Mouse (Mus musculus) hindbrain, embryonic 12.5 days (tissue): ENCODE measurements at regions not wholly inside any gene's neighbourhood (a gene's known extent, or its start where the extent isn't known, plus 50 kb on each side); places are given as distances from the start of the nearest gene placed in this dataset.

ENCODE experiments used
- ATAC-seq: fragments of 200-750 bp; cut with Nextera tagmentation; 2 replicates; pipeline ENCODE4 v1.8.0; 2017; ENCODE audit warnings: moderate TSS enrichment; ENCODE audit not compliant: low FRiP score
- H3K27ac ChIP-seq: fragments of 300-500 bp; sonication (generic); 2 replicates; pipeline ENCODE4 v1.5.1; 2016; ENCODE audit warnings: mild to moderate bottlenecking
- H3K27me3 ChIP-seq: fragments of 300-500 bp; sonication (generic); 2 replicates; pipeline ENCODE4 v1.6.1; 2016; ENCODE audit warnings: mild to moderate bottlenecking
- H3K36me3 ChIP-seq: fragments of 300-500 bp; sonication (generic); 2 replicates; pipeline ENCODE4 v1.6.1; 2016; ENCODE audit warnings: mild to moderate bottlenecking
- H3K4me1 ChIP-seq: fragments of 300-500 bp; sonication (generic); 2 replicates; pipeline ENCODE4 v1.6.1; 2016
- H3K4me2 ChIP-seq: fragments of 300-500 bp; sonication (generic); replicated peaks from 2 replicates; pipeline ENCODE4 v1.6.1; 2016; ENCODE audit warnings: mild to moderate bottlenecking
- H3K4me3 ChIP-seq: fragments of 300-500 bp; sonication (generic); 2 replicates; pipeline ENCODE4 v1.5.1; 2016; ENCODE audit warnings: mild to moderate bottlenecking
- H3K9ac ChIP-seq: fragments of 300-500 bp; sonication (generic); 2 replicates; pipeline ENCODE4 v1.6.1; 2016; ENCODE audit warnings: mild to moderate bottlenecking, moderate library complexity
- H3K9me3 ChIP-seq: fragments of 300-500 bp; sonication (generic); replicated peaks from 2 replicates; pipeline ENCODE4 v1.6.1; 2016; ENCODE audit warnings: mild to moderate bottlenecking
- WGBS: fragments of 180-500 bp; shearing (Covaris S2); methylation state at CpG from one replicate; pipeline ENCODE4 v1.1.7; 2016; 5-methylcytosine and 5-hydroxymethylcytosine counted together

DNA sequence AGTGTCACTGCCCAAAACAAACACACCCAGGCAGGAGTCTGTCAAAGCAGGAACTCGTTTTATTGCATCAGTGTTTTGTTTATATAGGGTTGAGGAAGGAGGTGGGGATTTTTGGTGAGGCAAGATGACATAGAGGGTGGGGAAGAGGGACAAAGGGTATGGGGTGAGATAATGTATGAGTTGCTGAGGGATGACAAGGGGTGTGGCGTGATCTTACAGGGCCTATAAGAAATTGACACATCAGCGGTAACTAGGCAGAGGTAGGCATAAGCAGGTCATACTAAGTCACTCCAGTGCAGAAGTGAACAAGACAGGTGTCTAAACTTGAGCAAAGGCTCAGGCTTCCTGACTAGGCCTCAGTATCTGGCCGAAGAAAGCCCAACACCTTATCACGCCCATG is 2841.0 kb upstream of the 5930422O12Rik start:
- no peaks in the 10 kb centered on the region for H3K27me3 ChIP-seq
- H3K4me3 ChIP-seq: no peak overlapping the region
- H3K9ac ChIP-seq: no peak overlapping the region
- WGBS: 79% methylated on average over 5 of the region's 5 CpGs
- no peak for ATAC-seq
- no peaks in the 10 kb centered on the region for H3K9me3 ChIP-seq
- H3K4me1 ChIP-seq: no peaks in the 10 kb centered on the region
- H3K4me2 ChIP-seq: no peak overlapping the region
- H3K36me3 ChIP-seq: no peaks in the 10 kb centered on the region
- no peak overlapping the region for H3K27ac ChIP-seq

DNA sequence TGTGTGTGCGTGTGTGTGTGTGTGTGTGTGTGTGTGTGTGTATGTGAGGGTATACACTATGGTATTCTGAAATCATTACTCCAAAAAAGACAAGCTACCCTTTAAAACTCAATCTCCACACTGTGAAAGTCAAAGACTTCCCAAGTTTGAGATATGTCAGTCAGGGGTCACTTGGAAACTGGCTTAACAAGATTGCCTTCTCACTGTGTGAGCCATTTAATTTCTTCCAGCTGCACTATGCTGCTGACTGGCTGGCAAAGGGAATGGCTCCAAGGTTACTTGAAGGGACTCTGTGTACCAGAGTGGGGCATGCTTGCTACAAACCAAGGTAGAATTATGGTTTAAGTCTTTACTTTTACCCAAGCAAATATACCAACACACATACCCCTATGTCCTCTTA is 2826.1 kb upstream of the 5930422O12Rik start:
- H3K9me3 ChIP-seq: no peaks in the 10 kb centered on the region
- H3K4me3 ChIP-seq: no peak overlapping the region
- no peaks in the 10 kb centered on the region for H3K4me1 ChIP-seq
- no CpG with 5 or more reads among the region's 1 CpGs for WGBS
- no peak overlapping the region for H3K27ac ChIP-seq
- H3K4me2 ChIP-seq: no peak overlapping the region
- H3K27me3 ChIP-seq: no peaks in the 10 kb centered on the region
- H3K9ac ChIP-seq: no peak overlapping the region
- no peak for ATAC-seq
- H3K36me3 ChIP-seq: no peaks in the 10 kb centered on the region

DNA sequence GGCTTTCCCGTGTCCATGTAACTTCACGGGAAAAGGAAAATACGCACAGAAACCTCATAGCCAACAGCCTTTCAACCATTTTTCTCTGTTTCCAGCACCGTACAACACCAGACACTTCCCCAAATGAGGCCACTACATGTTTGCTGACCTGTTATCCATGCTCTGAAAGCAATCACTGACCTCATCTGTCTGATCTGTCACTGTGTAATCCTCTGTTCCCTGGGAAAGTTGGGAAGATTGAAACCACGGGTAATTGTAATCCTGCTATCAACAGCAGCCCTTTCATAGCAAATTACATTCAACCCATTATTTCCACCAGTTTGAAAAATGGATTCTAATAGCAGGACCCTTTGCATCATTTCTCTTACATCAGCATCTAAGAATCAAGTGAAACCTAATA is 2798.2 kb upstream of the 5930422O12Rik start:
- no peak for ATAC-seq
- whole genome bisulfite sequencing: 42% methylated on average over 5 of the region's 5 CpGs
- no peak overlapping the region for H3K9ac ChIP-seq
- H3K27me3 ChIP-seq: no peaks in the 10 kb centered on the region
- no peak overlapping the region for H3K4me3 ChIP-seq
- H3K4me1 ChIP-seq: no peaks in the 10 kb centered on the region
- no peak overlapping the region for H3K27ac ChIP-seq
- no peaks in the 10 kb centered on the region for H3K9me3 ChIP-seq
- H3K4me2 ChIP-seq: no peak overlapping the region
- no peaks in the 10 kb centered on the region for H3K36me3 ChIP-seq

DNA sequence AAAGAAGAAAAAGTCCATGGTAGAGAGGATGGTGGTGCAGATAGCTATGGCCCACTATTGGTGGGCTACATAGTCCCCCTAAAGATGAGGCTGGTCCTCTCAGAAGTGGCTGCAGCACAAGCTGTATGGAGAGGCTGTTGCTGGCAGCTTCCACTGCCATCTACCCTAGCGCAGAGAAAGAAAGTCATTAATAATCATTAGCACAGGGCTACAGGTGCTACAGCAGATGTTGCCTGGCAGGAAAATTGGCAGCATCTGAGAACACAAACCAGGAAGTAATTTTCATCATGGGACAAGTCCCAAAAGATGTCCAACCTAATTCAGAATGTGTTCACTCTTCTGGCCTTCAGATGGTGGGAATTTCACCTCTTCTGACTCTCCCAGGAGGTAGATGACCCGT is 2791.7 kb upstream of the 5930422O12Rik start:
- no peak overlapping the region for H3K9ac ChIP-seq
- no peaks in the 10 kb centered on the region for H3K27me3 ChIP-seq
- no peak overlapping the region for H3K4me3 ChIP-seq
- H3K9me3 ChIP-seq: no peaks in the 10 kb centered on the region
- no peaks in the 10 kb centered on the region for H3K36me3 ChIP-seq
- H3K4me2 ChIP-seq: no peak overlapping the region
- ATAC-seq: no peak
- H3K27ac ChIP-seq: no peak overlapping the region
- no peaks in the 10 kb centered on the region for H3K4me1 ChIP-seq
- 76% methylated on average over 2 of the region's 2 CpGs for WGBS

DNA sequence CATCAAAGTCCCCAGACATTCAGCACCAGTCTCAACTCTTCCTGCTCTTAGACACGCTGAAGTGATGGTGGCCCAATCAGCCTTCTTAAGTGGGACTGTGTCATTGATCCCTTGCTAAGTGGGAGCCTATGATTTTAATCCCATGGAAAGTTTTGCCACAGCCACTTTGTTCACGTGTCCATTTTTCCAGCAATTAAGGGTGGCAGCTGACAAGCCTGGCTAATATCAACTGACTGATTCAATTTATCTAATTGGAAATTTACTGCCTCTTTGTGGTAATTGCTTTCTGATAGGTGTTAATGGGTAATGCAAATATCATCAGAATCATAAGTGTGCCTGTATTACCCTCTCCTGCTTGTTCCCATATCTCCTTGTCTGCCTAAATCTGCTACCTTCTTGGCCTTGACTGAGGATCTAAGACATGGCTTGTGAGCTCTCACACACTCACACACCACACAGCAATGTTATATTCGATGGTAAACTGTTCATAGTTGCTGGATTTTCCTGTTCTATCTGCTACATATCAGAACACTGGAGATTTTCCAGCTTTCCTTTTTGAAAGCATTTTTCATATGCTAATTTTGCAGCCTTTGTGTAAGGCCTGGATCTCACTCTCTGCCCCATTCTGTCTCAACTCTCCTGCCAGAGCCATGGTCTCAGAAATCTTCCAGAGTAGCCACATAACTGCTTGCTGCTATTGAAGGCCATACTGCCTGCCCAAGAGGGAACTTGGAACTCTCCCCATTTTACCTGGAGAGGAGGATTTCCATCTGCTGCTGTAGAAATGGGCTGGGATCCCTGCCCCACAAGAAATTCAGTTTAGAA is 2785.4 kb upstream of the 5930422O12Rik start:
- ATAC-seq: 0 out of 2 replicates have a peak, but pooled peaks have one; percentile 61
- H3K27me3 ChIP-seq: no peaks in the 10 kb centered on the region
- 0 out of 2 replicates have a peak overlapping the region, but pooled peaks have one; percentile 23 for H3K27ac ChIP-seq
- H3K4me2 ChIP-seq: no peak overlapping the region
- no peak overlapping the region for H3K9ac ChIP-seq
- no peaks in the 10 kb centered on the region for H3K36me3 ChIP-seq
- no peak overlapping the region for H3K4me3 ChIP-seq
- H3K4me1 ChIP-seq: peaks cover 3% of the 10 kb centered on the region; the same call in 1 of the 2 replicates
- no peaks in the 10 kb centered on the region for H3K9me3 ChIP-seq
- 64% methylated on average over 3 of the region's 3 CpGs for WGBS

DNA sequence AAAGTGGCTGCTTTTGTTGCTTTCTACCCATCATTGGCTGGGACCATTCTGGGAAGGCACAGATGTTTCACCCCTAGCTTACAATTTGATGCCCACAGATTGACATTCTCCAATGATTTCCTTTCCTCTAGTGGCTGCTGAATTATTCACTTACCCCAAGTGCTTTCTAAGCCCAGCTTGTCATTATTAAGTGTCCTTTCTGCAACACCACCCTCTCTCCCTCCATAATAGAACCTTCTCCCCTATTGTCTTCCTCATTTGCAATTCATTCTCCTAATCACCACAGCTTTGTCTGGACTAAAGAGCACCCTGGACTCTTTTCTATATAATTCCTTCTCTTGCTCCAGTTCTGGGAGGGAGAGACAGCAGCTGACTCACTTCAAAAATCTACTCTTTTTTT is 2780.0 kb upstream of the 5930422O12Rik start:
- peak overlapping the region; percentile 50 for H3K27ac ChIP-seq
- H3K4me2 ChIP-seq: no peak overlapping the region
- no peak overlapping the region for H3K4me3 ChIP-seq
- H3K9me3 ChIP-seq: no peaks in the 10 kb centered on the region
- ATAC-seq: peak; percentile 93
- no peaks in the 10 kb centered on the region for H3K27me3 ChIP-seq
- H3K9ac ChIP-seq: no peak overlapping the region
- H3K4me1 ChIP-seq: 0 out of 2 replicates have a peak, but pooled peaks cover 4% of the 10 kb centered on the region
- no peaks in the 10 kb centered on the region for H3K36me3 ChIP-seq

DNA sequence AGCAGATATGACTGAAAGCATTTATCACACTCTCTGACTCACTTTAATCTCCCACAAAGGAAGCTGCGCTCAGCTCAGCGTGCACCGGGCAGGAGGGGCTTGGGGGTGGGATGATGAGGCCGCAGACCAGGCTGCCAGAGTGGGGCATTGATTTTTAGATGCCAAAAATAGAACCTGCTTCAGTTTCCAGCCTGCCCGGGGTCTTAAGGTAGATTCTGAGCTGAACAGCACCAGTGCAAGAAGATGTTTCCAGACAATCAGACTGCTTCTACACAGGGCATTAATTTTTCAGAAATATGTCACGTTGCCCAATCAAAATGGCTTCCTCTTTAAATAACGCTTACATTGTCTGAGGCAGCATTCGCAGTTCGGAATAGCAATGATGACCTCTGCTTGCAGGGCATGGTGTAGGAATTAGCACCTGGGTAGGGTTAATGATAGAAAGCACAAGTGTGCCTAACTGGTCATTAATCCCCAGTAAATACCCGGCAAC is 2772.7 kb upstream of the 5930422O12Rik start:
- no peaks in the 10 kb centered on the region for H3K9me3 ChIP-seq
- WGBS: 55% methylated on average over 10 of the region's 10 CpGs
- H3K27me3 ChIP-seq: no peaks in the 10 kb centered on the region
- no peak overlapping the region for H3K9ac ChIP-seq
- ATAC-seq: peak; percentile 60; the same call in 1 of the 2 replicates
- no peak overlapping the region for H3K4me3 ChIP-seq
- H3K27ac ChIP-seq: peak overlapping the region; percentile 64
- peaks cover 7% of the 10 kb centered on the region for H3K4me1 ChIP-seq
- H3K36me3 ChIP-seq: no peaks in the 10 kb centered on the region
- no peak overlapping the region for H3K4me2 ChIP-seq

DNA sequence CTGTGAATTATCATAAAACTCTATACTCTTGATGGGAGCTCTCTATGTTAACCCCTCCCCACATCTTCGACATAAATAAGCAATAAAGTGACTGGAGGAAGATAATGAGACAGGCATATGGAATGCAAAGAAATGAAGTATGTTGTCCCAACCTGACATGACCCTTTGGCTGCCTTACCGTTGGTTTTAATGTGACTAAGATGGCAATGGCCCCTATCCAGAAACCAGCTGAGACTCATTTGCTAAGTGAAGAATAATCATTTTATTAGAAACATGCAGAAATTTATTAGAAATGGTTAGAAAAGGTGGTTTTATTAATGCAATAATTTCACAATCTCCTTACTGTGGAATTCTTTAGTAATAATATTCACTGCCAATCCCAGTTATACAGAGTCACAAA is 2767.2 kb upstream of the 5930422O12Rik start:
- no peak overlapping the region for H3K4me3 ChIP-seq
- H3K27ac ChIP-seq: no peak overlapping the region
- H3K4me2 ChIP-seq: no peak overlapping the region
- no peaks in the 10 kb centered on the region for H3K4me1 ChIP-seq
- no peak overlapping the region for H3K9ac ChIP-seq
- 82% methylated on average over 2 of the region's 2 CpGs for WGBS
- H3K9me3 ChIP-seq: no peaks in the 10 kb centered on the region
- no peak for ATAC-seq
- H3K36me3 ChIP-seq: no peaks in the 10 kb centered on the region
- no peaks in the 10 kb centered on the region for H3K27me3 ChIP-seq

DNA sequence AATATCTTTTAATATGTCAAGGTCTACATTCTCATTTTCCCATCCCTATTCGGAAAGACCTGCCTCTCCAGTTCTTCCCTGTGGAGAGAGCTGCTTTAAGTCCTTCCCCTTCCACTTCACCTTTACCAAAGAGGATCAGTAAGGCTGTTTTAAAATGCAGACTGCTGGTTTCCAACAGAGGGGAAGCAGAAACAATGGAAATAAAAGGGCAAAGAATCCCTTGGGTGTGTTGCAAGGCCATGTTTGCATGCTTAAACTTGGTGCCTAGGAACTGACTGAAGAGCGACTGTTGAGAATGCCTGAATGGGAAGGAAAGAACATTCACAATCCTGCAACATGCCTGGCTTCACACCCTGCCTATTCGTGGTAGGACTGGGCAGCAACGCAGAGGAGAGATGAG is 2759.1 kb upstream of the 5930422O12Rik start:
- 41% methylated on average over 4 of the region's 4 CpGs for WGBS
- no peak overlapping the region for H3K4me2 ChIP-seq
- H3K36me3 ChIP-seq: no peaks in the 10 kb centered on the region
- H3K27me3 ChIP-seq: no peaks in the 10 kb centered on the region
- H3K27ac ChIP-seq: no peak overlapping the region
- H3K9me3 ChIP-seq: no peaks in the 10 kb centered on the region
- peaks cover 4% of the 10 kb centered on the region for H3K4me1 ChIP-seq
- H3K9ac ChIP-seq: no peak overlapping the region
- no peak for ATAC-seq
- H3K4me3 ChIP-seq: no peak overlapping the region

DNA sequence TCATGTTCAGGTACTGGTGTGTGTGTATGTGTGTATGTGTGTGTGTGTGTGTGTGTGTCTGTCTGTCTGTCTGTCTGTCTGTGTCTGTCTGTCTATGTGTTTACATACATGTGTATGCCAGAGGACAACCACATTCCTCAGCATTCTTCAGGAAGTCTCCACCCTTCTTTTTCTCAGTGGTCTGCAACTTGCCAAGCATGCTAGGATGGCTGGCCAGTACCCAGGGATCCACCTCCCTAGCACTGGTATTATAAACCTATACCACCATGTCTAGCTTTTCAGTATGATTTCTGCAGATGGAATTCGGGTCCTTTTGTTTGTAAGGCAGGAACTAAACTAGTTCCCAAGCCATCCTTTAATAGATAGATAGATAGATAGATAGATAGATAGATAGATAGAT is 2751.1 kb upstream of the 5930422O12Rik start:
- Histone ChIP-seq H3K27me3 (no peaks in the 10 kb centered on the region), H3K4me1 (no peaks in the 10 kb centered on the region), H3K27ac (no peak overlapping the region), H3K36me3 (no peaks in the 10 kb centered on the region), H3K4me3 (no peak overlapping the region), H3K9me3 (no peaks in the 10 kb centered on the region), H3K9ac (no peak overlapping the region), H3K4me2 (no peak overlapping the region)
- 87% methylated on average over 1 of the region's 1 CpGs for WGBS
- no peak for ATAC-seq

DNA sequence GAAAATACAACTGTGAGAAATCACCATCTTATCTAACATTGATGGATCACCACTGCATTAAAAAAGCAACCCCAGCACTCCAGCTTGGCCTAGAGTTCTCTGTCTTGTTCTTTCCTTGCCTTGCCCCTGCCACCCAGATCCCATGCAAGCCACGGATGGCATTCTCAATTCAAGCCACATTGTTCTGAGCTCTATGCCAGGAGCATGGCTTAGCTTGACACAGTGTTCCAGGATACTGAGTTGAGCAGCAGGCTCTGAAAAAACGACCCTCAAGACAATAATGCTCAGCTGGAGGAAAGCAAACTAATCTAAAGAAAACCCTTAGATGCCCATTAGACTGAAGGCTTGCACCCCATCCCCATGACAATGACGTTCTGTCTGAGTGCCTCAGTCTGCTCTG is 2746.3 kb upstream of the 5930422O12Rik start:
- H3K4me1 ChIP-seq: no peaks in the 10 kb centered on the region
- no peak overlapping the region for H3K4me2 ChIP-seq
- no peak overlapping the region for H3K9ac ChIP-seq
- no peaks in the 10 kb centered on the region for H3K27me3 ChIP-seq
- no peak for ATAC-seq
- no peak overlapping the region for H3K27ac ChIP-seq
- H3K36me3 ChIP-seq: no peaks in the 10 kb centered on the region
- no peak overlapping the region for H3K4me3 ChIP-seq
- WGBS: 30% methylated on average over 3 of the region's 3 CpGs
- H3K9me3 ChIP-seq: no peaks in the 10 kb centered on the region

DNA sequence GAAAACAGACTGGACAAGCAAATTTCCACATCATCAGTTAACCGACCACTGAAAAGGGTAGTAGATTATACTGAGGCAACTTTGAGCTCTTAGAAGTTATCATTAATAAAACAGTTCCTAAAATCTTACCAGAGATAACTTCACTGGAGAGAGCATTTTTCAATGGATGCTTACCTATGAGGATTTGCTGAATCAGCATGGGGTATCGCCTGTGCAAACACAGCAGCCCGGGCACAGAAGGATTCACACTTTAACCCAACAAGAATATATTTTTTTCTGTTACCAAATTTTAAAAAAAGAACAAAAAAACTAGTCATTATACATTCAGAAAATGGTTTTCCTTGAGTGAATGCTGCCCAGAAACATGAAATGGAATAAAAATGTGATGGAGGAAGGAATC is 2742.0 kb upstream of the 5930422O12Rik start:
- Histone ChIP-seq H3K9ac (no peak overlapping the region), H3K36me3 (no peaks in the 10 kb centered on the region), H3K27ac (no peak overlapping the region), H3K27me3 (no peaks in the 10 kb centered on the region), H3K9me3 (no peaks in the 10 kb centered on the region), H3K4me2 (no peak overlapping the region), H3K4me1 (no peaks in the 10 kb centered on the region), H3K4me3 (no peak overlapping the region)
- WGBS: 88% methylated on average over 3 of the region's 3 CpGs
- no peak for ATAC-seq

DNA sequence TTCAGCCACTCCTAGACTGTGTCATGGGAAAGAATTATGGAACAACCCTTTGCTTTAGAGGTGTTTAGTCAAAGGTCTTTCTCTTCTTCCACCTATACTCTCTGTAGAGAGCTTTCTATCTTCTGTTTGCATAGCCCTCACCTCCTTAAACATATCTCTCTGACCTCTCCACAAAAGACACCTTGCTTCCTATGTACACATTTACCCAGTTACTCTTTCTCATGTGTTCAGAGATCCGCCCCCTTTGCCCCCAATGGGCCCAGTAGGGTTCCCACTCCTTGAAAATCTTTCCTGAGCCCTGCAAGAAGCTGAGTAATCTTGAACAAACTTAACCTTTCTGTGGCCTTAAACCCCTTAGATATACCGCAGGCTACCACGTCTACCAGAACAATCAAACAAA is 2734.4 kb upstream of the 5930422O12Rik start:
- no peaks in the 10 kb centered on the region for H3K4me1 ChIP-seq
- H3K4me3 ChIP-seq: no peak overlapping the region
- ATAC-seq: no peak
- 81% methylated on average over 3 of the region's 3 CpGs for WGBS
- H3K36me3 ChIP-seq: no peaks in the 10 kb centered on the region
- H3K4me2 ChIP-seq: no peak overlapping the region
- H3K9me3 ChIP-seq: no peaks in the 10 kb centered on the region
- H3K27me3 ChIP-seq: no peaks in the 10 kb centered on the region
- H3K27ac ChIP-seq: no peak overlapping the region
- H3K9ac ChIP-seq: no peak overlapping the region
